Mouse (Mus musculus) CH12F3 (cell line): ENCODE measurements at regions not wholly inside any gene's neighbourhood (a gene's known extent, or its start where the extent isn't known, plus 50 kb on each side); places are given as distances from the start of the nearest gene placed in this dataset.

Source experiments
- in situ Hi-C: fragments of 300-500 bp; cut with MboI; formaldehyde crosslinking; loops from 2 replicates; pipeline ENCODE4 v1.14.3; 2020; ENCODE audit warnings: low sequenced_read_pairs

DNA sequence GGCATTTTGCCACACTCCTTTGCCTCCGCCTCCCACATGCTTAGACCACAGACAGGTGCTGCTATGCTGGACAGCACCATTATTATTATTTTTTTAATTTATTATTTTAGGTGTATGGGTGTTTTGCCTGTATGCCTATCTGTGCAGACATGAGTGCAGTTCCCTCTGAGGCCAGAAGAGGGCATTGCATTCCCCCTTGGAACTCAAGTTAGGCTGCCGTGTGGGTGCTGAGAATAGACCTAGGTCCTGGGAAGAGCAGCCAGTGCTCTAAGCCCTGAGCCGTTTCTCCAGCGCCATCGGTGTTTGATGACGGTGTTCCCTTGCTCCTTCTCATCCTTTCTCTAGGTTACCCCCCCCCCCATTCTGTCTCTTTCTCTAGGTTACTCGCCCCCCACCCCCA is 49.9 kb upstream of the Ucn3 start:
- in situ Hi-C loops = loop anchor here (25.0 kb wide), 1 partner anchor 333 kb away; no protein-coding TSS in a partner anchor
